ENCODE assay signal across 8 mouse cellular contexts in genomic region chr7:98437629-98438028, GRCm38 (mm10). TPM values are rescaled to one million over a fixed set of nuclear protein-coding genes. Genes with fewer than 3 reads are reported as not detected.
DNase-seq lines count a peak whose midpoint lies in the region; ATAC-seq lines count a peak whose summit lies in the region.

No protein-coding gene starts in this region.

- ATAC-seq in forebrain, embryonic 11.5 days (replicated peaks; ENCODE audit: low FRiP score), result no peak
- no peak for ATAC-seq in liver, embryonic 11.5 days (replicated peaks; ENCODE audit: low FRiP score)
- peak; percentile 47; the same call in 1 of the 2 replicates for ATAC-seq in megakaryocyte, adult 5-6 weeks (ENCODE audit: poor library complexity, severe bottlenecking)
- ATAC-seq in activated CD4-positive, CD25-positive, alpha-beta regulatory T cell, adult 4 months, result no peak

- no peaks in the 10 kb centered on the region for H3K9me3 ChIP-seq in forebrain, embryonic 11.5 days (ENCODE audit: control insufficient read depth, low read length)
- H3K9me3 ChIP-seq in forebrain, embryonic 10.5 days, result no peaks in the 10 kb centered on the region
- no peaks in the 10 kb centered on the region for H3K9me3 ChIP-seq in liver, embryonic 11.5 days (ENCODE audit: control insufficient read depth, low read length)

- no peaks in the 10 kb centered on the region for H3K4me1 ChIP-seq in forebrain, embryonic 11.5 days (replicated peaks; ENCODE audit: control insufficient read depth, insufficient read depth, low read length)
- no peaks in the 10 kb centered on the region for H3K4me1 ChIP-seq in forebrain, embryonic 10.5 days
- no peaks in the 10 kb centered on the region for H3K4me1 ChIP-seq in liver, embryonic 11.5 days (replicated peaks; ENCODE audit: control insufficient read depth, insufficient read depth, low read length)

- 37% methylated on average over 9 of the region's 9 CpGs for WGBS in forebrain, embryonic 11.5 days
- WGBS in forebrain, embryonic 10.5 days, result 34% methylated on average over 9 of the region's 9 CpGs
- WGBS in liver, embryonic 11.5 days, result 26% methylated on average over 9 of the region's 9 CpGs

- H3K27me3 ChIP-seq in forebrain, embryonic 11.5 days (ENCODE audit: control insufficient read depth, insufficient read depth, low read length), result no peaks in the 10 kb centered on the region
- H3K27me3 ChIP-seq in forebrain, embryonic 10.5 days (ENCODE audit: poor library complexity, severe bottlenecking), result no peaks in the 10 kb centered on the region
- H3K27me3 ChIP-seq in liver, embryonic 11.5 days (replicated peaks; ENCODE audit: control insufficient read depth, insufficient read depth, low read length), result no peaks in the 10 kb centered on the region

- H3K4me2 ChIP-seq in forebrain, embryonic 11.5 days (ENCODE audit: low read depth, low read length, severe bottlenecking), result no peak overlapping the region
- H3K4me2 ChIP-seq in liver, embryonic 11.5 days, result no peak overlapping the region

- no peak overlapping the region for H3K27ac ChIP-seq in forebrain, embryonic 11.5 days (ENCODE audit: low read depth, low read length)
- H3K27ac ChIP-seq in forebrain, embryonic 10.5 days, result no peak overlapping the region
- no peak overlapping the region for H3K27ac ChIP-seq in liver, embryonic 11.5 days (ENCODE audit: low read depth, low read length)

- H3K36me3 ChIP-seq in forebrain, embryonic 11.5 days (ENCODE audit: control insufficient read depth, insufficient read depth, low read length), result no peaks in the 10 kb centered on the region
- H3K36me3 ChIP-seq in forebrain, embryonic 10.5 days (replicated peaks), result no peaks in the 10 kb centered on the region
- no peaks in the 10 kb centered on the region for H3K36me3 ChIP-seq in liver, embryonic 11.5 days (ENCODE audit: control insufficient read depth, insufficient read depth, low read length)

- DNase-seq in forebrain, embryonic 11.5 days (ENCODE audit: low spot score), result peak; percentile 74
- DNase-seq in forebrain, embryonic 10.5 days (ENCODE audit: extremely low spot score, low spot score), result no peak
- peak; percentile 52 for DNase-seq in liver
- DNase-seq in liver, embryonic 11.5 days (ENCODE audit: low spot score), result no peak
- DNase-seq in ZHBTc4 (ENCODE audit: low read depth, low spot score), result peak; percentile 77
- peak; percentile 58 for DNase-seq in embryo, embryonic 11 days

- H3K9ac ChIP-seq in forebrain, embryonic 11.5 days (ENCODE audit: low read length), result no peak overlapping the region
- no peak overlapping the region for H3K9ac ChIP-seq in liver, embryonic 11.5 days (ENCODE audit: low read depth, low read length)

- H3K4me3 ChIP-seq in forebrain, embryonic 11.5 days (ENCODE audit: low read depth, low read length), result no peak overlapping the region
- H3K4me3 ChIP-seq in forebrain, embryonic 10.5 days, result no peak overlapping the region
- H3K4me3 ChIP-seq in liver, embryonic 11.5 days (ENCODE audit: low read depth, low read length), result no peak overlapping the region

RNA-seq across cellular contexts. Expression of gene Gucy2d, which starts 2.6 kb away (rescaled TPM):
- not detected in 2 replicates for polyA plus RNA-seq in forebrain, embryonic 11.5 days (2014; fragmentation: Nextera tagmentation; extraction: Ambion mirVana)
- polyA plus RNA-seq in forebrain, embryonic 10.5 days (2016; fragmentation: Nextera tagmentation; extraction: Ambion mirVana), result not detected in 2 replicates
- not detected in 2 replicates for polyA plus RNA-seq in liver, embryonic 11.5 days (2014; fragmentation: Nextera tagmentation; extraction: Ambion mirVana)
- total RNA-seq in megakaryocyte, adult 5-6 weeks (2015), result not detected in 2 replicates
- total RNA-seq in megakaryocyte, adult 5-6 weeks (2017), result not detected in 2 replicates
- not detected for polyA plus RNA-seq in activated CD4-positive, CD25-positive, alpha-beta regulatory T cell, adult 4 months (2017; shearing (Covaris generic))

RNA-seq across cellular contexts. Expression of gene Lrrc32, which starts 51.5 kb away (rescaled TPM):
- 4.4 and 5.2 TPM in 2 replicates for polyA plus RNA-seq in forebrain, embryonic 11.5 days (2014; fragmentation: Nextera tagmentation; extraction: Ambion mirVana)
- polyA plus RNA-seq in forebrain, embryonic 10.5 days (2016; fragmentation: Nextera tagmentation; extraction: Ambion mirVana), result 4.7 and 4.8 TPM in 2 replicates
- polyA plus RNA-seq in liver, embryonic 11.5 days (2014; fragmentation: Nextera tagmentation; extraction: Ambion mirVana), result 17.1 and 21.0 TPM in 2 replicates
- total RNA-seq in megakaryocyte, adult 5-6 weeks (2015), result not detected in 2 replicates
- not detected in 2 replicates for total RNA-seq in megakaryocyte, adult 5-6 weeks (2017)
- polyA plus RNA-seq in activated CD4-positive, CD25-positive, alpha-beta regulatory T cell, adult 4 months (2017; shearing (Covaris generic)), result 10 to 100 TPM; 57.2 to 89.2 TPM

Comparison
In these comparisons a context has a peak if more than half of its experiments do, and no peak if none do; other contexts are left out.
1. DNase-seq: peak in forebrain, embryonic 11.5 days (single experiment), liver (single experiment), ZHBTc4 (single experiment) and embryo, embryonic 11 days (single experiment); none in forebrain, embryonic 10.5 days (single experiment) and liver, embryonic 11.5 days (single experiment).